Mouse (Mus musculus): ENCODE results near the gene Mfn2. TPM values are rescaled to one million over a fixed set of nuclear protein-coding genes. Genes with fewer than 3 reads are reported as not detected.

Mfn2 gene
- polyA plus RNA-seq, 1 experiment, result 101 TPM

GRCm38 (mm10) chr4:147896411-147896810 is 8.1 kb downstream of the Mfn2 start:
- TF ChIP-seq CTCF (IDR thresholded peaks at IDR 0.05; ENCODE audit: extremely low read depth, insufficient read depth, low read length) (no peak), POLR2A (IDR thresholded peaks at IDR 0.05; ENCODE audit: extremely low read depth, insufficient read depth, low read length) (no peak)
- H3K4me3 ChIP-seq (ENCODE audit: insufficient read depth, low read length), result no peak overlapping the region
- H3K27ac ChIP-seq (ENCODE audit: insufficient read depth, low read length), result no peak overlapping the region
- peaks cover 4% of the 10 kb centered on the region for H3K4me1 ChIP-seq (ENCODE audit: control insufficient read depth, insufficient read depth, low read length)

DNA sequence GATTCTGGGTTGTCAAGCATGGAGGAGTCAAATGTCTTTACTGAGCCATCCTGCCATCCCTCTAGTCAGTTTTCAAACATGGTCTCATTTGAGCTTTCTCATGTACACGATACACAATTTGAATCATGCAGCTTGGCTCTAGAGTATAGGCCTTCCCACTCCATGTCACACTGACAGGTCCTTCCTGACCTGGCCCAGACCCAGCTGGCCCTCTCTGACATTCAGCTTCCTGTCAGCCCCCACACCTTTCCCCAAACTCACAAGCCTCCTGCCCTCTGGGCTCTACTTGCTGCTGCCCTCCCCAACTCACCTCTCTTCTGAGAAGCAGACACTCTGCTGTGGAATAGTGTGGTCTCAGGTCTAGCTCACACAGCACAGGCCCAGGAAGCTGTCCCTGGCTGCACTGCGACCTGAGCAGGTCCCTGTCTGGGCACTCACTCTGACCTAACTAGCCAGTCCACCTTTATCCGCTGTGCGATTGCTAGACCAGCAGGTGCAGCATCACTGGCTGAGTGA is 8.6 kb downstream of the Mfn2 start:
- no peak overlapping the region for H3K4me3 ChIP-seq (ENCODE audit: insufficient read depth, low read length)
- H3K4me1 ChIP-seq (ENCODE audit: control insufficient read depth, insufficient read depth, low read length), result peaks cover 4% of the 10 kb centered on the region
- TF ChIP-seq POLR2A (IDR thresholded peaks at IDR 0.05; ENCODE audit: extremely low read depth, insufficient read depth, low read length), result no peak
- no peak for TF ChIP-seq CTCF (IDR thresholded peaks at IDR 0.05; ENCODE audit: extremely low read depth, insufficient read depth, low read length)
- no peak overlapping the region for H3K27ac ChIP-seq (ENCODE audit: insufficient read depth, low read length)

GRCm38 (mm10) chr4:147890341-147890740 is 14.2 kb downstream of the Mfn2 start:
- no peaks in the 10 kb centered on the region for H3K4me1 ChIP-seq (ENCODE audit: control insufficient read depth, insufficient read depth, low read length)
- H3K27ac ChIP-seq (ENCODE audit: insufficient read depth, low read length), result no peak overlapping the region
- TF ChIP-seq CTCF (IDR thresholded peaks at IDR 0.05; ENCODE audit: extremely low read depth, insufficient read depth, low read length) (no peak), POLR2A (IDR thresholded peaks at IDR 0.05; ENCODE audit: extremely low read depth, insufficient read depth, low read length) (no peak)
- H3K4me3 ChIP-seq (ENCODE audit: insufficient read depth, low read length), result no peak overlapping the region

GRCm38 (mm10) chr4:147888237-147888636 is 16.3 kb downstream of the Mfn2 start:
- H3K4me3 ChIP-seq (ENCODE audit: insufficient read depth, low read length), result no peak overlapping the region
- no peak overlapping the region for H3K27ac ChIP-seq (ENCODE audit: insufficient read depth, low read length)
- H3K4me1 ChIP-seq (ENCODE audit: control insufficient read depth, insufficient read depth, low read length), result no peaks in the 10 kb centered on the region
- TF ChIP-seq POLR2A (IDR thresholded peaks at IDR 0.05; ENCODE audit: extremely low read depth, insufficient read depth, low read length) (no peak), CTCF (IDR thresholded peaks at IDR 0.05; ENCODE audit: extremely low read depth, insufficient read depth, low read length) (no peak)

GRCm38 (mm10) chr4:147887277-147887676 is 17.2 kb downstream of the Mfn2 start:
- TF ChIP-seq CTCF (IDR thresholded peaks at IDR 0.05; ENCODE audit: extremely low read depth, insufficient read depth, low read length), result no peak
- TF ChIP-seq POLR2A (IDR thresholded peaks at IDR 0.05; ENCODE audit: extremely low read depth, insufficient read depth, low read length), result no peak
- H3K4me3 ChIP-seq (ENCODE audit: insufficient read depth, low read length), result no peak overlapping the region
- H3K27ac ChIP-seq (ENCODE audit: insufficient read depth, low read length), result no peak overlapping the region
- H3K4me1 ChIP-seq (ENCODE audit: control insufficient read depth, insufficient read depth, low read length), result no peaks in the 10 kb centered on the region

- Histone ChIP-seq H3K27ac (ENCODE audit: insufficient read depth, low read length) (no peak overlapping the region), H3K4me1 (ENCODE audit: control insufficient read depth, insufficient read depth, low read length) (no peaks in the 10 kb centered on the region), H3K4me3 (ENCODE audit: insufficient read depth, low read length) (no peak overlapping the region)
- TF ChIP-seq POLR2A (IDR thresholded peaks at IDR 0.05; ENCODE audit: extremely low read depth, insufficient read depth, low read length) (no peak), CTCF (IDR thresholded peaks at IDR 0.05; ENCODE audit: extremely low read depth, insufficient read depth, low read length) (no peak)
Measured at GRCm38 (mm10) chr4:147886158-147886557, 18.3 kb downstream of the Mfn2 start.

DNA sequence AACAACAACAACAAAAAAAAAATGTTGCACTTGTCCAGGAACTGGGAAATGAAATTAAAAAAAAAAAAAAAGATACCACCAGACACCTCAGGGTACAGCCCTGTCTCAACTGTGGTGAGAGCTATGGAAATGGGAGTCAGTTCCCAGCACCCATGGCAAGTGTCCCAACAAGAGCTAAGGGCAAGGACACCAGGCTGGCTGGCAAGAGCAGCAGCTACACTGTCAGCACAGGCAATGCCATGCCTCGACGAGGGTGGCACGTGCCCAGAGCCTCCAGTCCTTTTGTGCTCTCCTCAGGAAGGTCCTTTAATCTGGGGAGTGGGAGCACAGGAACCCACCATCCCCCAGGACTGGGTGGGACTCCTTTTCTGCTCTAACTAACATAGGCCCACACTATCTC is 20.4 kb downstream of the Mfn2 start:
- TF ChIP-seq POLR2A (IDR thresholded peaks at IDR 0.05; ENCODE audit: extremely low read depth, insufficient read depth, low read length), result no peak
- no peak for TF ChIP-seq CTCF (IDR thresholded peaks at IDR 0.05; ENCODE audit: extremely low read depth, insufficient read depth, low read length)
- Histone ChIP-seq H3K27ac (ENCODE audit: insufficient read depth, low read length) (no peak overlapping the region), H3K4me1 (ENCODE audit: control insufficient read depth, insufficient read depth, low read length) (no peaks in the 10 kb centered on the region), H3K4me3 (ENCODE audit: insufficient read depth, low read length) (no peak overlapping the region)

DNA sequence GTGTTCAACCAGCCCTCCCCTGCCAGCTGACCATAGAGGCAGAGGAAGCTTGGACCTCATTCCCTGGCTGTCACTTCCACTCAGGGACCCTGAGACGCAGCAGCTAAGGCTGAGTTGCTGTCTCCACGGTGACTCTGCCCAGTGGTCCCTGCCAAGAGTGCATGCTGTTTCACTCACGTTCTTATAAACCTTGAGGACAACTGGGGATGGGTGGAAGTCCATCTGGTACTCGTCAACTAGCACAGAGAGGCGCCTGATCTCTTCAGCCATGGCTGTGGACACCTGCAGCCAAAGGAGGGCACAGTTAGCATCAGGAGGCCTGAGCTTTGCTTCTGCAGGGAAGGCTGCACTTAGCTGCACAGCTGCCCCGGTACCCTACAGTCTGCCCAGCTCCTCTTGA is 21.5 kb downstream of the Mfn2 start:
- no peak for TF ChIP-seq POLR2A (IDR thresholded peaks at IDR 0.05; ENCODE audit: extremely low read depth, insufficient read depth, low read length)
- no peak for TF ChIP-seq CTCF (IDR thresholded peaks at IDR 0.05; ENCODE audit: extremely low read depth, insufficient read depth, low read length)
- Histone ChIP-seq H3K27ac (ENCODE audit: insufficient read depth, low read length) (no peak overlapping the region), H3K4me1 (ENCODE audit: control insufficient read depth, insufficient read depth, low read length) (no peaks in the 10 kb centered on the region), H3K4me3 (ENCODE audit: insufficient read depth, low read length) (no peak overlapping the region)

DNA sequence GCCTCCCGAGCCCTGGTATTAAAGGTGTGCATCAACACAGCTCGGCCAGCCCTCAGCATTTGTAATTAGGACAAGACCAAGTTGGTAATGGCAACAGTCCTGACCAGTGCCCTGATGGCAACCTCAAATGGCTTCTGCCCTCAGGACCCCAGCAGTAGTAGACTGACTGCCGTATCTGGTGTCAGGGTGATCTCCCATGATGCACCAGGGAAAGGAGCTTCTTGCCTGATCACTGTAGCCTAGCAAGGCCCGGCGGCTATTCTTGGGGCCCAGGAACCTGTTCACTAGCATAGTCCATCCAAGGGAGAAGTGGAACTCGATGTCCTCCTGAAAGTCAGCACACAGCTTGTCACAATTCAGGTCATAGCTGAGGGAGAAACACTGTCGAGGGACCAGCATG is 22.7 kb downstream of the Mfn2 start:
- TF ChIP-seq POLR2A (IDR thresholded peaks at IDR 0.05; ENCODE audit: extremely low read depth, insufficient read depth, low read length) (no peak), CTCF (IDR thresholded peaks at IDR 0.05; ENCODE audit: extremely low read depth, insufficient read depth, low read length) (no peak)
- Histone ChIP-seq H3K4me3 (ENCODE audit: insufficient read depth, low read length) (no peak overlapping the region), H3K27ac (ENCODE audit: insufficient read depth, low read length) (no peak overlapping the region), H3K4me1 (ENCODE audit: control insufficient read depth, insufficient read depth, low read length) (no peaks in the 10 kb centered on the region)

- TF ChIP-seq POLR2A (IDR thresholded peaks at IDR 0.05; ENCODE audit: extremely low read depth, insufficient read depth, low read length) (no peak), CTCF (IDR thresholded peaks at IDR 0.05; ENCODE audit: extremely low read depth, insufficient read depth, low read length) (no peak)
- Histone ChIP-seq H3K4me1 (ENCODE audit: control insufficient read depth, insufficient read depth, low read length) (no peaks in the 10 kb centered on the region), H3K4me3 (ENCODE audit: insufficient read depth, low read length) (no peak overlapping the region), H3K27ac (ENCODE audit: insufficient read depth, low read length) (no peak overlapping the region)
Measured at GRCm38 (mm10) chr4:147879865-147880264, 24.6 kb downstream of the Mfn2 start.

Data from cortical plate, adult 2 months (tissue).